Comparison of ENCODE assay signal across 8 mouse cellular contexts in genomic region chr2:34671385-34672026, GRCm38 (mm10).
DNase-seq lines count a peak whose midpoint lies in the region; ATAC-seq and TF ChIP-seq lines count a peak whose summit lies in the region.

No protein-coding gene starts in this region.

- no peak for TF ChIP-seq POLR2A in limb, embryonic 14.5 days (IDR thresholded peaks at IDR 0.05; ENCODE audit: borderline replicate concordance, extremely low read depth, insufficient read depth, insufficient read length)

- peak overlapping the region; percentile 76 for H3K9ac ChIP-seq in intestine, embryonic 16.5 days (ENCODE audit: low read depth, low read length)
- peak overlapping the region; percentile 60 for H3K9ac ChIP-seq in limb, embryonic 14.5 days (ENCODE audit: low read depth, low read length, severe bottlenecking)
- H3K9ac ChIP-seq in midbrain, embryonic 13.5 days (replicated peaks), result peak overlapping the region; percentile 72

- H3K4me2 ChIP-seq in intestine, embryonic 16.5 days (ENCODE audit: low read depth, low read length), result peak overlapping the region; percentile 93
- H3K4me2 ChIP-seq in limb, embryonic 14.5 days (replicated peaks; ENCODE audit: low read depth, low read length, severe bottlenecking), result peak overlapping the region; percentile 70
- H3K4me2 ChIP-seq in midbrain, embryonic 13.5 days (replicated peaks), result peak overlapping the region; percentile 61

- peak overlapping the region; percentile 54; the same call in 1 of the 2 replicates for H3K27ac ChIP-seq in intestine, embryonic 16.5 days (ENCODE audit: low read length)
- no peak overlapping the region for H3K27ac ChIP-seq in limb, embryonic 14.5 days (replicated peaks; ENCODE audit: low read depth, low read length)
- peak overlapping the region; percentile 51 for H3K27ac ChIP-seq in midbrain, embryonic 13.5 days

- 17% methylated on average over 31 of the region's 31 CpGs for WGBS in intestine, embryonic 16.5 days
- WGBS in limb, embryonic 14.5 days, result 33% methylated on average over 31 of the region's 31 CpGs
- WGBS in midbrain, embryonic 13.5 days, result 33% methylated on average over 31 of the region's 31 CpGs

- no peaks in the 10 kb centered on the region for H3K9me3 ChIP-seq in intestine, embryonic 16.5 days (ENCODE audit: control insufficient read depth, low read length)
- H3K9me3 ChIP-seq in limb, embryonic 14.5 days (ENCODE audit: control insufficient read depth, low read length), result no peaks in the 10 kb centered on the region
- H3K9me3 ChIP-seq in midbrain, embryonic 13.5 days, result no peaks in the 10 kb centered on the region

- peaks cover 11% of the 10 kb centered on the region; the same call in 1 of the 2 replicates for H3K4me1 ChIP-seq in intestine, embryonic 16.5 days (ENCODE audit: control insufficient read depth, insufficient read depth, low read length)
- 0 out of 2 replicates have a peak, but pooled peaks cover 5% of the 10 kb centered on the region for H3K4me1 ChIP-seq in limb, embryonic 14.5 days (ENCODE audit: control insufficient read depth, insufficient read depth, low read length)
- H3K4me1 ChIP-seq in midbrain, embryonic 13.5 days (replicated peaks), result peaks cover 22% of the 10 kb centered on the region

- 0 out of 2 replicates have a peak, but pooled peaks cover 5% of the 10 kb centered on the region for H3K27me3 ChIP-seq in intestine, embryonic 16.5 days (replicated peaks; ENCODE audit: control insufficient read depth, insufficient read depth, low read length)
- H3K27me3 ChIP-seq in limb, embryonic 14.5 days (ENCODE audit: control insufficient read depth, insufficient read depth, low read length), result no peaks in the 10 kb centered on the region
- no peaks in the 10 kb centered on the region; the same call in 1 of the 2 replicates for H3K27me3 ChIP-seq in midbrain, embryonic 13.5 days

- DNase-seq in urinary bladder, adult 18-20 months (ENCODE audit: low spot score in 2 of 2), result peak; percentile 27 to 36
- no peak for DNase-seq in urinary bladder, adult 2 months (ENCODE audit: low spot score)
- peak; percentile 49 for DNase-seq in embryo, embryonic 11.5 days (ENCODE audit: low read depth, low spot score)
- DNase-seq in limb, embryonic 14.5 days (ENCODE audit: low spot score), result peak; percentile 72
- DNase-seq in spleen, postnatal 36 days (ENCODE audit: low spot score in 2 of 2), result peak; percentile 9 to 24

- peak overlapping the region; percentile 58 for H3K4me3 ChIP-seq in intestine, embryonic 16.5 days (ENCODE audit: low read length)
- peak overlapping the region; percentile 44 for H3K4me3 ChIP-seq in limb, embryonic 14.5 days (replicated peaks; ENCODE audit: low read length)
- H3K4me3 ChIP-seq in midbrain, embryonic 13.5 days (replicated peaks), result peak overlapping the region; percentile 40

- ATAC-seq in granulocyte monocyte progenitor cell, adult 5-6 weeks (replicated peaks; ENCODE audit: poor library complexity, severe bottlenecking), result peak; percentile 66
- peak; percentile 72 for ATAC-seq in intestine, embryonic 16.5 days
- peak; percentile 58 for ATAC-seq in limb, embryonic 14.5 days (ENCODE audit: low FRiP score, low read depth)
- peak; percentile 65 for ATAC-seq in midbrain, embryonic 13.5 days

- H3K36me3 ChIP-seq in intestine, embryonic 16.5 days (ENCODE audit: control insufficient read depth, insufficient read depth, low read length), result 0 out of 2 replicates have a peak, but pooled peaks cover 3% of the 10 kb centered on the region
- peaks cover 25% of the 10 kb centered on the region for H3K36me3 ChIP-seq in limb, embryonic 14.5 days (ENCODE audit: control insufficient read depth, insufficient read depth, low read length)
- peaks cover 23% of the 10 kb centered on the region for H3K36me3 ChIP-seq in midbrain, embryonic 13.5 days
